Comparison of ENCODE assay signal across 25 mouse cellular contexts in the genomic region with DNA sequence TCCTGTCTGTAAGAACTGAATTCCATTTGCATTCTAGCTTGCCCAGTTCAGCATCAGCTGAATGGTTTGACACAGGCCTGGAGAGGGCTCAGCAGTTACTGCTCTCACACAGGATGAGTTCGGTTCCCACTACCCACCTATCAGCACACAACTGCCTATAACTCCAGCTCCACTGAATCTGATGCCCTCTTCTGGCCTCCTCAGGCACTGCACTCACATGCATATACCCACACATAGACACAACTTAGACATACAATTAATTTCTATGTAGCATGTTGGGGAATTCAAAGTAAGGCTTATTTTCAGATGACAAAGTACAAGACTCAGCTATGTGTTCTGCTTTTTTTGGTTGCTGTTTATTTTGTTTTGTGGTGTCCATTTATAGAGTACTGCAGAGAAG. TPM values are rescaled to one million over a fixed set of nuclear protein-coding genes. Genes with fewer than 3 reads are reported as not detected.
DNase-seq lines count a peak whose midpoint lies in the region; ATAC-seq and TF ChIP-seq lines count a peak whose summit lies in the region.
"Had no signal": no experiment of that assay in that cellular context is flagged by ENCODE, and none has a peak within 500 bp of the region (broad histone marks: within the 10 kb centered on the region; RNA-seq: fewer than 3 reads in every experiment).

No protein-coding gene starts in this region.

- no peak overlapping the region for H3K9ac ChIP-seq in heart, adult 2 months (ENCODE audit: low read depth, low read length)
- H3K9ac ChIP-seq in liver, postnatal 0 days (replicated peaks): no peak overlapping the region
- H3K9ac ChIP-seq in liver, embryonic 12.5 days: no peak overlapping the region
- no peak overlapping the region for H3K9ac ChIP-seq in stomach, postnatal 0 days (ENCODE audit: low read length)
- H3K9ac ChIP-seq: embryonic facial prominence, embryonic 13.5 days; hindbrain, embryonic 15.5 days; limb, embryonic 13.5 days; liver, embryonic 15.5 days; midbrain, embryonic 13.5 days; neural tube, embryonic 12.5 days had no signal

- H3K4me2 ChIP-seq in liver, postnatal 0 days (ENCODE audit: low read depth, low read length): no peak overlapping the region
- H3K4me2 ChIP-seq in liver, embryonic 12.5 days: no peak overlapping the region
- no peak overlapping the region for H3K4me2 ChIP-seq in stomach, postnatal 0 days (replicated peaks; ENCODE audit: low read depth)
- H3K4me2 ChIP-seq: embryonic facial prominence, embryonic 13.5 days; hindbrain, embryonic 15.5 days; limb, embryonic 13.5 days; liver, embryonic 15.5 days; midbrain, embryonic 13.5 days; neural tube, embryonic 12.5 days had no signal

- H3K36me3 ChIP-seq in heart, adult 2 months (ENCODE audit: control insufficient read depth, insufficient read depth, low read length): no peaks in the 10 kb centered on the region
- no peaks in the 10 kb centered on the region for H3K36me3 ChIP-seq in liver, postnatal 0 days (replicated peaks; ENCODE audit: insufficient read depth, low read length)
- no peaks in the 10 kb centered on the region for H3K36me3 ChIP-seq in liver, embryonic 12.5 days
- no peaks in the 10 kb centered on the region for H3K36me3 ChIP-seq in stomach, postnatal 0 days (ENCODE audit: control insufficient read depth, insufficient read depth, low read length)
- H3K36me3 ChIP-seq: embryonic facial prominence, embryonic 13.5 days; G1E; heart, embryonic 10.5 days; hindbrain, embryonic 15.5 days; limb, embryonic 13.5 days; liver, embryonic 15.5 days; midbrain, embryonic 13.5 days; neural tube, embryonic 12.5 days had no signal

- H3K9me3 ChIP-seq in liver, postnatal 0 days (ENCODE audit: low read length): no peaks in the 10 kb centered on the region
- H3K9me3 ChIP-seq in liver, embryonic 12.5 days (replicated peaks): no peaks in the 10 kb centered on the region
- no peaks in the 10 kb centered on the region for H3K9me3 ChIP-seq in stomach, postnatal 0 days (ENCODE audit: control insufficient read depth, low read length)
- H3K9me3 ChIP-seq: embryonic facial prominence, embryonic 13.5 days; heart, embryonic 10.5 days; hindbrain, embryonic 15.5 days; limb, embryonic 13.5 days; liver, embryonic 15.5 days; midbrain, embryonic 13.5 days had no signal

- no peaks in the 10 kb centered on the region for H3K4me1 ChIP-seq in heart, adult 2 months (ENCODE audit: control insufficient read depth, insufficient read depth, low read length)
- no peaks in the 10 kb centered on the region for H3K4me1 ChIP-seq in liver, postnatal 0 days (ENCODE audit: insufficient read depth)
- no peaks in the 10 kb centered on the region for H3K4me1 ChIP-seq in liver, embryonic 12.5 days
- H3K4me1 ChIP-seq in stomach, postnatal 0 days (replicated peaks; ENCODE audit: control insufficient read depth, insufficient read depth): no peaks in the 10 kb centered on the region
- H3K4me1 ChIP-seq: embryonic facial prominence, embryonic 13.5 days; heart, embryonic 10.5 days; hindbrain, embryonic 15.5 days; limb, embryonic 13.5 days; neural tube, embryonic 12.5 days had no signal

- no peak overlapping the region for H3K4me3 ChIP-seq in heart, adult 2 months
- no peak overlapping the region for H3K4me3 ChIP-seq in liver, postnatal 0 days (ENCODE audit: low read depth, low read length)
- H3K4me3 ChIP-seq in liver, embryonic 12.5 days: no peak overlapping the region
- no peak overlapping the region for H3K4me3 ChIP-seq in stomach, postnatal 0 days (ENCODE audit: low read depth, low read length)
- H3K4me3 ChIP-seq: embryonic facial prominence, embryonic 13.5 days; erythroblast, embryonic 14.5 days; gastrocnemius, adult 2 months; heart, embryonic 10.5 days; hindbrain, embryonic 15.5 days; limb, embryonic 13.5 days; liver, embryonic 15.5 days; midbrain, embryonic 13.5 days; neural tube, embryonic 12.5 days had no signal

- intact Hi-C loops in heart, adult 2 months (cut with DNase I): no loop called here
- intact Hi-C loops in heart, postnatal 36 days (cut with DNase I): no loop called here

- TF ChIP-seq EP300 in heart, adult 2 months (IDR thresholded peaks at IDR 0.05; ENCODE audit: insufficient read depth, low read depth, low read length): no peak
- no peak for TF ChIP-seq EP300 in liver, postnatal 0 days (IDR thresholded peaks at IDR 0.05; ENCODE audit: low read depth)
- no peak for TF ChIP-seq EP300 in stomach, postnatal 0 days (optimal IDR thresholded peaks at IDR 0.05)

- no peaks in the 10 kb centered on the region for H3K79me2 ChIP-seq in heart, adult 2 months (replicated peaks; ENCODE audit: control insufficient read depth, insufficient read depth, low read length)

- TF ChIP-seq CTCF in heart, adult 2 months (IDR thresholded peaks at IDR 0.05): peak; percentile 24
- peak; percentile 11; the same call in 1 of the 2 replicates for TF ChIP-seq CTCF in liver, postnatal 0 days (IDR thresholded peaks at IDR 0.05; ENCODE audit: low read depth)
- peak; percentile 17; the same call in 1 of the 2 replicates for TF ChIP-seq CTCF in stomach, postnatal 0 days (IDR thresholded peaks at IDR 0.05; ENCODE audit: low read depth)

- DNase-seq in heart, adult 2 months: no peak
- no peak for DNase-seq in heart, postnatal 36 days
- DNase-seq in liver, postnatal 0 days: no peak
- DNase-seq in R1 (ENCODE audit: low read depth, low spot score): peak; percentile 13
- no peak for DNase-seq in stomach, postnatal 0 days (ENCODE audit: low spot score)
- no peak for DNase-seq in gastrocnemius, postnatal 25 days
- DNase-seq: adrenal gland, postnatal 10 days; cerebellum, adult 2 months; cerebellum, postnatal 36 days; embryo, embryonic 11 days; gastrocnemius, adult 2 months; kidney, adult 18-20 months; lung, postnatal 10 days; right cerebral cortex, postnatal 14 days had no signal

- no peak for ATAC-seq in liver, postnatal 0 days
- ATAC-seq in liver, embryonic 12.5 days: no peak
- no peak for ATAC-seq in stomach, postnatal 0 days (ENCODE audit: low FRiP score, low TSS enrichment)
- ATAC-seq: midbrain, embryonic 13.5 days had no signal

- no peak overlapping the region for H3K27ac ChIP-seq in heart, adult 2 months
- no peak overlapping the region for H3K27ac ChIP-seq in liver, postnatal 0 days (ENCODE audit: low read depth)
- no peak overlapping the region for H3K27ac ChIP-seq in liver, embryonic 12.5 days
- no peak overlapping the region for H3K27ac ChIP-seq in stomach, postnatal 0 days (replicated peaks)
- H3K27ac ChIP-seq: embryonic facial prominence, embryonic 13.5 days; gastrocnemius, adult 2 months; heart, embryonic 10.5 days; hindbrain, embryonic 15.5 days; kidney, postnatal 0 days; limb, embryonic 13.5 days; liver, embryonic 15.5 days; midbrain, embryonic 13.5 days; neural tube, embryonic 12.5 days had no signal

- no peak for TF ChIP-seq POLR2A in heart, adult 2 months (IDR thresholded peaks at IDR 0.05; ENCODE audit: insufficient read depth, low read depth, low read length)

- H3K27me3 ChIP-seq in heart, adult 2 months (ENCODE audit: control insufficient read depth, insufficient read depth, low read length): no peaks in the 10 kb centered on the region
- no peaks in the 10 kb centered on the region for H3K27me3 ChIP-seq in liver, postnatal 0 days (ENCODE audit: insufficient read depth, low read length)
- no peaks in the 10 kb centered on the region for H3K27me3 ChIP-seq in liver, embryonic 12.5 days (replicated peaks)
- no peaks in the 10 kb centered on the region for H3K27me3 ChIP-seq in stomach, postnatal 0 days (ENCODE audit: control insufficient read depth, insufficient read depth, low read length)
- H3K27me3 ChIP-seq: embryonic facial prominence, embryonic 13.5 days; hindbrain, embryonic 15.5 days; limb, embryonic 13.5 days; liver, embryonic 15.5 days; midbrain, embryonic 13.5 days; neural tube, embryonic 12.5 days had no signal

- 100% methylated on average over 1 of the region's 1 CpGs for WGBS in heart, adult 2 months
- 76% methylated on average over 1 of the region's 1 CpGs for WGBS in liver, postnatal 0 days (ENCODE audit: insufficient replicate concordance)
- WGBS in liver, embryonic 12.5 days (ENCODE audit: insufficient replicate concordance): 81% methylated on average over 1 of the region's 1 CpGs
- WGBS in stomach, postnatal 0 days: 89% methylated on average over 1 of the region's 1 CpGs

RNA-seq across cellular contexts. Expression of a gene that starts 53.7 kb away (rescaled TPM):
- total RNA-seq in heart, adult 2 months (2021): 10 to 100 TPM; 64.9 to 65.9 TPM
- 38.0 and 38.3 TPM in 2 replicates for polyA plus RNA-seq in heart, adult 2 months (2012; rRNA removed)
- total RNA-seq in heart, postnatal 36 days (2021): 10 to 100 TPM; 53.8 to 64.1 TPM
- 50.0 and 50.4 TPM in 2 replicates for polyA plus RNA-seq in liver, postnatal 0 days (2015; fragmentation: Nextera tagmentation; extraction: Ambion mirVana)
- polyA plus RNA-seq in liver, embryonic 12.5 days (2016; fragmentation: Nextera tagmentation; extraction: Ambion mirVana): 110 and 116 TPM in 2 replicates
- polyA plus RNA-seq in stomach, postnatal 0 days (2015; fragmentation: Nextera tagmentation; extraction: Ambion mirVana): 93.3 and 112 TPM in 2 replicates
- total RNA-seq in gastrocnemius, postnatal 25 days (2021): 10 to 100 TPM; 34.4 to 38.1 TPM
